Mouse (Mus musculus) embryonic fibroblast, embryonic 13.5 days (primary cell): Measurements from ENCODE around the gene Gm14443.
"Not testable (repeated sequence)": the region's sequence is repeated elsewhere in the genome, so short reads cannot be mapped to it uniquely, and the experiment has no call there.

Experiments
- CTCF ChIP-seq: IDR thresholded peaks from 2 replicates; pipeline ENCODE4 v1.5.1; 2011; ENCODE audit warnings: mild to moderate bottlenecking, control low read depth, low read length, moderate library complexity, borderline replicate concordance; ENCODE audit not compliant: insufficient read depth
- POLR2A ChIP-seq: IDR thresholded peaks from 2 replicates; pipeline ENCODE4 v1.6.1; 2011; ENCODE audit warnings: low read depth, mild to moderate bottlenecking, control low read depth, low read length, moderate library complexity

GRCm38 (mm10) chr2:175141118-175141992, 34.3 kb downstream of the Gm14443 start:
- not testable (repeated sequence) for TF ChIP-seq POLR2A, CTCF
